Mouse (Mus musculus): ENCODE results near the gene Mrm2.
"Not testable (repeated sequence)": the region's sequence is repeated elsewhere in the genome, so short reads cannot be mapped to it uniquely, and the experiment has no call there.

Gene Mrm2

DNA sequence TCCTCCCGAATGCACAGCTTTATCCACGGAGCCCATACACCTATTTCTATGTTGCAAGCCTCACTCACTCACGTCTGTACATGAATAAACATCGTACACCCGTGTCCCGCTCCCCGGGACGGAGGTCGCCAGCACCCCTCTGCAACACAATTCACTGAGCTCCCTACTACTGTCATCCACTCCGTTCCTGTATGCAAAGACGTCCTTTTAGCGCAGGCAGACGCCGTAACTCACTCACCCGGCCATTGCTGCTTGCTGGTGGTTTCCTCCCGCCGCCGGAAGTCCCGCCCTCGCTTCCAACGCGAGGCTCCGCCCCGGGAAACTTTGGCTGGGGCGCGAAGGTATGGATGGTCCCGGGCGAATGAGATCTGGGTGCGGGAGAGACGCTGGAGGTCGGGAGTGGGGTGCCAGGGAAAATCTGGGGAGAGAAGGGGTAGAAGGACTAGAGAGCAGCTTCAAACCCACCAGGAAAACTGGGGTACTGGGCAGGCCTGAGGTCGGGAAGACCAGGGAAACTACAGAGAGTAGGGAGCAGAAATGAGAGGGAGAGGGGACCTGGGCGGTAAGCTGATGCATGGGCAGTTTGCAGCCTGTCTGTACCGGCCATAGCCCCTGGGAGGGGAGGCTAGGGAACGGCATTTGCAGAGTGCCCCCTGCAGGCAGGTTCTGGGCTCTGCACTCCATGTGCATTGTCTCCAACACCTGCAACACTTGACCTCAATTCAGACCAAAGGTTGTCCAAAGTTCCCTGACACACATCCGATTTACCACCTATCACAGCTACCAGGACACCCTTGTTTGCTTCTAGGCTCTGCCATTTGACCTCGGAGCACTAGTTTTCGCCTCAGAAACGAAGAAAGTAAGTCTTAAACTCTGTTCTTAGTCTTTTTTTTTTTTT is at the start of gene Mrm2:
Gene Mrm2, minus strand, starts transcription at position 284 of the 898 bp plus-strand sequence.
- DNase-seq (ENCODE audit: low spot score in 2 of 2), result peak; percentile 66 to 75

DNA sequence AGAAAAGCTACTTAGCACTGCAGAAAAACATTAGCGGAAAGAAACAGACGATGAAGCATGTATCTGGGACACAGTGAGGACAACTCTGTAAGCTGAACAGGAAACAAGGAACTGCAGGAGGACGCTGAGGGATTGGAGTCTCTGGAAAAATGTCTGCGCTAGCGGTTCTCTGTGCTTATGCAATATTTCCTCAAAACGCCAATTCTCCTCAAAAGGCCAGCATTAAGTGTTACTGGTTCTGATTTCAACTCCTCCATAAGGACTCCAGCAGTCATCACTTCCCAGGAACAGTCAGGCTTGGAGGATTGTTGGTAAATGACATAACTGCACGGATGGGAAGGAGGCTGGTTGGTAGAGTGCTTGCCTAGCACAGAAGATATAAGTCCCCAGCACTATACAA is 49.5 kb upstream of the Mrm2 start:
- no peak for DNase-seq (ENCODE audit: low spot score in 2 of 2)

- no peak for DNase-seq (ENCODE audit: low spot score in 2 of 2)
These were observed 47.6 kb upstream of the Mrm2 start for GRCm38 (mm10) chr5:140379299-140379698.

DNA sequence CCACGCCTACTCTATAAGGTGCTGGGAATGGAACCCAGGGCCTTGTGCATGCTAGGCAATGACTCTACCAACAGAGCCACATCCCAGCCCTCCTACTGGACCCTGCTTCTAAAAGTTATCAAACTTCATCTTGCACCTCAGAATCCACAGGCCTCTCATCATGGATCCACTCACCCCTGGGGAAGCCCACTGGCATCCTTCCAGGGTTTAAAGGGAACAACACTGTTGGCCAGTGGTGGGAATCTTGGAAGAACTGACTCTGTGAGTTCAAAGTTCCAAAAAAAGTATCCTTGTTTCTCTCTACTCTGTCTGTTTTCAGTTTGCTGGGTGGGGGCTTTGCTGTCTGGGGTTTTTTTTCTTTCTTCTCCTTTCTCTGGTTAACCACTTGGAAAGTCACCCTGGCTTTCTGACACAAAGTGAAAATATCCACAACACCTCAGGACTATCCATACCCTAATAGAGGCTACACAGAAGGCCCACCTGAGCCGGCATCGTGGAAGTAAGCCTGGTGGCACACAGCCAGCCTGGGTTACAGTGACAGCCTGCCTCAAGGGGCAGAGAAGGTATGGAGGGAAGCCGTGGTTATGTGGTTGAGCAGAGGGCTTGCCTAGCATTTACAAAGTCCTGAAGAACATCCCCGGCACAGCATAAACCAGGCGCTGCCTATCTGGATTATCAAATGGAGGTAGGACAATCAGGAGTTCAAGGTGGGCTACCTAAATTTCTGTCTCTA is 46.6 kb upstream of the Mrm2 start:
- no peak for DNase-seq (ENCODE audit: low spot score in 2 of 2)

DNA sequence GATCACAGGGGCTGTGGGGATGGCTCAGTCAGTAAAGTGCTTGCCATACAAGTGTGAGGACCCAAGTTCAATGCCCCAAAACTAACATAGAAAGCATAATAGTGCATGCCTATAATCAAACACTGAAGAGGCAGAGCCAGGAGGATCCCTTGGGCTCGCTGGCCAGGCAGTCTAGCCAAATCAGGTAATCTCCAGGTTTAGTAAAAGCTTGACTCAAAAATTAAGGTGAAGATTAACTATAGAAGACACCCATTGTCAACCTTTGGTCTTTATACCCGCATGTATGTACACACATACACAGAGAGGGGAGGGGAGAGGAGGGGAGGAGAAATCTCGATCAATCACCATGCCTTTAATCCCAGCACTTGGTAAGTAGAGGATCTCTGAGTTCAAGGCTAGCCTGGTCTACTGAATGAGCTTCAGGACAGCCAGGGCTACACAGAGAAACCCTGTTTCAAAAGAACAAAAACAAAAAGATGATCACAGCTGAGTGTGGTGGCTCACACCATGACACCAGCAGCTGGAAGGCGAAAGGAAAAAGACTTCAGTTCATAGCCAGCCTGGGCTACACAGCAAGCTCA is 43.6 kb upstream of the Mrm2 start:
- DNase-seq (ENCODE audit: low spot score in 2 of 2), result no peak

- no peak for DNase-seq (ENCODE audit: low spot score in 2 of 2)
These were observed 42.5 kb upstream of the Mrm2 start for GRCm38 (mm10) chr5:140374226-140374625.

- DNase-seq (ENCODE audit: low spot score in 2 of 2), result no peak
These were observed 42.0 kb upstream of the Mrm2 start for GRCm38 (mm10) chr5:140373711-140374110.

DNA sequence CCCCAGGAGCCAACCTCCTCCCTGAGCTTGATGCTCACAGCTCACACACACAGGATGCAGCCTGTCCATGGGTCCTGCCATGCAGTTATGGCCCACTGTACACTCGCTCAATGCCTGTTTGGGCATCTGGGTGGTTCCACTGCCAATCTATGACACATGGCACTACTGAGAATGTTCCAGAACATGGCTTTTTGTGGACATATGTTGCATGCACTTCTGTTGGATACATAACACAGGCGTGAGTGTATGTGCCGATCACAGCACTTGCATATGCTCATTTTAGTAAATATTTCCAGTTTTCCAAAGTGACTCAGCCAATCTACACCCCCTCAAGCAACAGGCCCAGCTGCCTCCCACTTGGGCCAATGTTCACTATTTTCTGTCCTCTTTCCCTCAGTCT is 40.0 kb upstream of the Mrm2 start:
- DNase-seq (ENCODE audit: low spot score in 2 of 2), result no peak

DNA sequence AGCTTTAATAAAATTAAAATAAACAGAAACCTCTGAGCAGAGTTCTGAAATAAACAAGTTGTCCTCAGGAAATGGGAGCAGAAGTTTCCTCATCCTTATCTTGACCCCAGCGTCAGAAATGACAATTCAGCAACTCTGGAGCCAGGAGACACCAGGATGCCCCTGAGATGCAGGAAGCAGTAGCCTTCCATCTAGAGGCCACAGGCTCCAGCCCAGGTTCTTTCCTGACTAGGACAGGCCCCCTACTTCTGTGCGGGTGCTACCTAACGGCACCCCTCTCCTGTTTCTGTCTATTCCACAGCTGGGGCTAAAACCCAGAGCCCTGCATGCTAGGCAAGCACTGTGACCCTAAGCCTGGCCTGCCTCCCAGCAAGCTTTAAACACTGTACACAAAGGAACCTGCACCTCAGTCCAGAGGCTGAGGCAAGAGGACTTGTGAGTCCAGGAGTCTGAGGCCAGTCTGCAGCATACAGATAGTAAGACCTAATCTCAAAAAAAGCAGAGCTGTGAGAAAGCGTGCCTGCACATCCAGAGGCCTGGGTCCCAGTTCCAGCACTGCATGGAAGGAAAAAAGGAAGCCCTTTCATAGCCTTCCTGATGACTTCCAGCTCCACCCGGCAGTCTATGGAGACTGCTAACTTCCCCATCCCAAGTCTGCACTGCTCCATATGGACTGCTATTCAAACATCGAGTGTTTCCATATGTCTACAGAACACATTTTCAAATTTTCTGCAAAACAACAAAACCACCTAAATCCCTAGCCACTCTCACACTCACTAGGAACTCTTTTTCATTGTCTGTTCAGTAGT is 39.0 kb upstream of the Mrm2 start:
- no peak for DNase-seq (ENCODE audit: low spot score in 2 of 2)

DNA sequence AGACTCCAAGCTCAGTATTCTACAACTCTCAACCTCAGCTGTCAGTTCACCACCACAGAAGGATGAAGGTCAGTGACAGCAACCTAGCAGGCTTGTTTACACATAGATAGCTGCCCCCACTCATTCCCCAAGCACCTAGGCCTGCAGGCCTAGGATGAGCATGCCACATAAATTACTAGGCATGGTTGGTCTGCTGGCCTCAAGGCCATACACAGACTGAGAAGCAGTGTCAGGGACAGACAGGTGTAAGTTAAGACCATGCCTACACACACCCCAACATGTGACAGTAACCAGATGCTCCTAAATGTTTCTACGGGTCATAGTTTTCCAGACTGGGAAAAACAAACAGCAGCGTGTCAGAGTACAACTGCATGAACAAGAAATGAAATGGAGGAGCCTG is 37.8 kb upstream of the Mrm2 start:
- no peak for DNase-seq (ENCODE audit: low spot score in 2 of 2)

- DNase-seq (ENCODE audit: low spot score in 2 of 2), result no peak
These were observed 37.2 kb upstream of the Mrm2 start for GRCm38 (mm10) chr5:140368926-140369325.

GRCm38 (mm10) chr5:140368126-140368525 is 36.4 kb upstream of the Mrm2 start:
- not testable (repeated sequence) for DNase-seq (ENCODE audit: low spot score in 2 of 2)

- no peak for DNase-seq (ENCODE audit: low spot score in 2 of 2)
These were observed 32.7 kb upstream of the Mrm2 start for GRCm38 (mm10) chr5:140364415-140364814.

GRCm38 (mm10) chr5:140359930-140360674 is 28.4 kb upstream of the Mrm2 start:
- DNase-seq (ENCODE audit: low spot score in 2 of 2), result no peak

DNA sequence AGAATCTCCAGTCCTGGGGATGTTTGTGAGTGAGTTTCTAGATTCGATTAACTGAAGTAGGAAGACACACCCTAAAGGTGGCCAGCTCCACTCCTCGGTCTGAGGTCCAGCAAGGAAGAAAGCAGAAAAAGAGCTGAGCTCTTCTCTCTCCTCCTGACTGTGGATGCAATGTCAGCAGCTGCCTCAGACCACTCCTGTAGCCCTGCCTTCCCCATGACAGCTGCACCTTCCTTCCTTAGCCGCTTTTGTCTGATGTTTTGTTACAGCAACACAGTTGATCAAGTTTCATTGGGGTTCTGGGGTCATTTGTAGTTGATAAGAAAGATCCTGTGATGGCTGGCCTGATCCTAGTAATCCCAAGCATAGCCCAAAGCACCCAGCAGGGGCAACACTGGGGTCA is 25.8 kb upstream of the Mrm2 start:
- no peak for DNase-seq (ENCODE audit: low spot score in 2 of 2)

- DNase-seq (ENCODE audit: low spot score in 2 of 2), result no peak
These were observed 24.2 kb upstream of the Mrm2 start for GRCm38 (mm10) chr5:140355934-140356333.

- DNase-seq (ENCODE audit: low spot score in 2 of 2), result no peak
These were observed 20.7 kb upstream of the Mrm2 start for GRCm38 (mm10) chr5:140352352-140352751.

GRCm38 (mm10) chr5:140350731-140351497 is 19.2 kb upstream of the Mrm2 start:
- no peak for DNase-seq (ENCODE audit: low spot score in 2 of 2)

DNA sequence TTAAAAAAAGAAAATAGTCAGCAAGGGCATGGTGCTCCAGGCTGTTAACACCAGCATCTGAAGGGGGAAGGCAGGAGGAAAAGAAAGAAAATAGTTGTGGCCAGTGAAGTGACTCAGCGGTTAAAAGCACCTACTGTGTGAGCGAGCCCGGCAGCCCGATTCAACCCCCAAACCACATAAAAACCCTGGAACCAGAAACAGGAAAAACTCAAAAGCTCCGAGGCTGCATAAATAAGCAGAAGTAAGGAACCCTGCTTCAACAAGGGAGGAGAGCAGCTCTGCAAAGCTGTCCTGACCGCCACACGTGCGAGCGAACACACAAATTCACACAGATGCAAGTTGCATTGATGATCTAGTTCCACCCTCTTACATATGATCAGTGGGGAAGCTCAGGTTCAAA is 18.2 kb upstream of the Mrm2 start:
- no peak for DNase-seq (ENCODE audit: low spot score in 2 of 2)

DNA sequence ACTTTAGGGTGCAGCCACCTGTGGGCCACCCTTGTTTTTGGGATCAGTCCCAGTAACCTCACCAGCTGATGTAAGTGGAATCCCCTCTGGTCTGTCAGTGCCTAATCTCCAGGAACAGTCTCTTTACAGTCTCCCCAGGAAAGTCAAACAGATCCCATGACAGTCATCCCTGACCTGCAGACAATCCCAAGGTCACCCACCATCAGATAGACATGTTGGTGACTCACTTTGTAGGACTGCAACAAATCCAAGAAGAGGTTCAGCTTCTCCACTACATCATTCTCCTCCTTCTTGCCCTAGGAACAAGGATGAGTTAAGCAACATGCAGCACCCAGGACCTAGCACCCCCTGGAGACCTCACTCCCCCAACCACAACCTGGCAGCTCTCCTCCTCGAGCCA is 14.4 kb upstream of the Mrm2 start:
- no peak for DNase-seq (ENCODE audit: low spot score in 2 of 2)

All from cerebellum, postnatal 4 days (tissue).